Mouse (Mus musculus): ENCODE measurements at regions not wholly inside any gene's neighbourhood (a gene's known extent, or its start where the extent isn't known, plus 50 kb on each side); places are given as distances from the start of the nearest gene placed in this dataset.

DNA sequence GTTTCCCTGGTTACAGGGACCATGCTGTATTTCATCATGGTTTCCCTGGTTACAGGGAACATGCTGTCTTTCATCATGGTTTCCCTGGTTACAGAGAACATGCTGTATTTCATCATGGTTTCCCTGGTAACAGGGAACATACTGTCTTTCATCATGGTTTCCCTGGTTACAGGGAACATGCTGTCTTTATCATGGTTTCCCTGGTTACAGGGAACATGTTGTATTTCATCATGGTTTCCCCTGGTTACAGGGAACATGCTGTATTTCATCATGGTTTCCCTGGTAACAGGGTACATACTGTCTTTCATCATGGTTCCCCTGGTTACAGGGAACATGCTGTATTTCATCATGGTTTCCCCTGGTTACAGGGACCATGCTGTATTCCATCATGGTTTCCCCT lies 1579.5 kb downstream of the 4930444P10Rik start:
- no peaks in the 10 kb centered on the region for H3K9me3 ChIP-seq (replicated peaks; ENCODE audit: control insufficient read depth, low read length)
- H3K4me2 ChIP-seq (ENCODE audit: low read length), result no peak overlapping the region
- ATAC-seq, result no peak
- no peaks in the 10 kb centered on the region for H3K36me3 ChIP-seq (ENCODE audit: control insufficient read depth, insufficient read depth, low read length)
- no peak overlapping the region for H3K4me3 ChIP-seq (ENCODE audit: low read depth, low read length)
- H3K27me3 ChIP-seq (replicated peaks; ENCODE audit: control insufficient read depth, insufficient read depth, low read length), result peaks cover 4% of the 10 kb centered on the region; the same call in 1 of the 2 replicates
- DNase-seq (ENCODE audit: low spot score), result peak; percentile 69
- H3K9ac ChIP-seq (ENCODE audit: low read length), result no peak overlapping the region
- no peaks in the 10 kb centered on the region for H3K4me1 ChIP-seq (ENCODE audit: control insufficient read depth, insufficient read depth, low read length)
- no peak overlapping the region for H3K27ac ChIP-seq (ENCODE audit: low read depth, low read length)

DNA sequence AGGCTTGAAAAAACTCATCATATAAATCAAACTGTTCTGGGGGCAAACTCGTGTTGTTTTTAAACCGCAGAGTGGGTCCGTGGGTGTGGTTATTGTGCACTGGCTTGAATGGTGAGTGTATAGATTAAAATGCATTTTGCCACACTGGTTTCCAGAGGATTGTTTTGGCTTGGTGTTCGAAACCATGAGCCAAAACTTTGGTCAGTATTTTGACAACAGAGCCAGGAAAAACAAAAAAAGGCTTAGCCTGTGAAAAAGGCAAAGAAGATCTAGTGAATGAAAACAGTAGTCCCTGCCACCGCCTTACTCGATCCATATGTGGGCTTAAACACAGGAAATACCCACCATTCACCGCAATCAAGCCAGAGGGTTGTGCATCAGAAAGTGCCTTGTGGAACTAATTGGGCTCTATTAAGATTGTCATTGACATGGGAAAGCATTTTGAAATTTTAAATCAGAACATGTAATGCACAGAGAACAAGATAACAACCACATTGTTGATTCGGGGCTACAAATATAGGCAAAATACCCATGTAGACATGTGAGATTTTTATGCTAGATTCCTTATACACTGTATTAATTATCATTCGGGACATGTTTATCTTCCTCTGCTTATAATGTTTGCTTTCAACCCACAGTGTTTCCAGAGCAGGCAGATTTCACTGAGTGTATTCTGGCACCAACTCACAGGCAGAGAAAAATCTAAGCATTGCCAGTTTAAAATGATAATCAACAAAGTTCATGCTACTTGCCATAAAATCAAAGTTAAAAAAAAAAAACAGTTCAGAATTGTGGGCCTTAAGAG lies 1580.4 kb downstream of the 4930444P10Rik start:
- no peaks in the 10 kb centered on the region for H3K36me3 ChIP-seq (ENCODE audit: control insufficient read depth, insufficient read depth, low read length)
- ATAC-seq (no peak), DNase-seq (ENCODE audit: low spot score) (peak; percentile 16)
- no peak overlapping the region for H3K4me2 ChIP-seq (ENCODE audit: low read length)
- H3K9ac ChIP-seq (ENCODE audit: low read length), result no peak overlapping the region
- H3K9me3 ChIP-seq (replicated peaks; ENCODE audit: control insufficient read depth, low read length), result no peaks in the 10 kb centered on the region
- no peak overlapping the region for H3K4me3 ChIP-seq (ENCODE audit: low read depth, low read length)
- peaks cover 10% of the 10 kb centered on the region for H3K27me3 ChIP-seq (replicated peaks; ENCODE audit: control insufficient read depth, insufficient read depth, low read length)
- 45% methylated on average over 9 of the region's 9 CpGs for WGBS
- no peaks in the 10 kb centered on the region for H3K4me1 ChIP-seq (ENCODE audit: control insufficient read depth, insufficient read depth, low read length)
- H3K27ac ChIP-seq (ENCODE audit: low read depth, low read length), result no peak overlapping the region

DNA sequence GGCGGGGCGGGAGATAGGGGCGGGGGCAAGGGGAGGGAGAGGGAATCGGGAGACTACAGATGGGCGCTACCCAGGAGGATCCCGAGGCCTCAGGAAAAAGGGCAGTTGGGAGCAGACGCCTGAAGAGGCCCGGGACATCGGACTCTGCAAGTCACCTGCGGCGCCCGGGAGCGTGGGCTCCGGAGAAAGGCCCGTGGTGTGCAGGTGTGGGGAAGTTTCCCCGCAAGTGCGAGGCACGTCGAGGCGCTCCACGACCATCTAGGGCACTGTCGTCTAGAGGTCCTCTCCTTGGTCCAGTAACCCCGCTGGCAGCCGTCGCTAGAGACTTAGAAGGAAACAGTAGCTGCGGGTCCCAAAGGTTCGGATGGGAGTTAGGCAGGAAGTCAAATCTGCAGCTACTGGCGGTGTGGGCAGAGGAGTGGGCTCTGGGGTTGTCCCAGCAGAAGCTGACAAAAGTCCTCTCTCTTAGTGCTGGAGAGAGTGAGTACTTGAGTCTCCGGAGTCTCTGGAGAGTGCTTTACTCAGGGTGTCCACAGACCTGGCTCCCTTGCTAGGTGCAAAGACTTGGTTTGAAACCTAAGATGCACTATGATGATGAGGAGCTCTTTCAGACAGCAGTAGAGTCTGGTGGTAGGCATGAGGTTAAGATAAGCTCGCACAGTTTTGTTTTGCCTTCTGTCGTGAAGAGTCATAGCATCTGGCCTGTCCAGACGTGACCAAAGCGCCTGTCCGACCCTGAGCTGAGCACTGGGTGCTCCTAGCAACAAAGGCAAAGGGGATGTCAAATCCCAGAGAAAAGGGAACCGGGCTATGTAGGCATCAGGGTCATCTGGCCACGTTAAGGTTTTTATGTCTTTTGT lies 1586.1 kb downstream of the 4930444P10Rik start:
- Histone ChIP-seq H3K27ac (ENCODE audit: low read depth, low read length) (no peak overlapping the region), H3K4me3 (ENCODE audit: low read depth, low read length) (peak overlapping the region; percentile 33), H3K36me3 (ENCODE audit: control insufficient read depth, insufficient read depth, low read length) (no peaks in the 10 kb centered on the region), H3K4me2 (ENCODE audit: low read length) (peak overlapping the region; percentile 70), H3K27me3 (replicated peaks; ENCODE audit: control insufficient read depth, insufficient read depth, low read length) (peaks cover 34% of the 10 kb centered on the region), H3K9me3 (replicated peaks; ENCODE audit: control insufficient read depth, low read length) (no peaks in the 10 kb centered on the region), H3K9ac (ENCODE audit: low read length) (peak overlapping the region; percentile 51), H3K4me1 (ENCODE audit: control insufficient read depth, insufficient read depth, low read length) (no peaks in the 10 kb centered on the region; the same call in 1 of the 2 replicates)
- ATAC-seq, result peak; percentile 35; the same call in 1 of the 2 replicates
- DNase-seq (ENCODE audit: low spot score), result no peak
- 9% methylated on average over 32 of the region's 36 CpGs for WGBS

DNA sequence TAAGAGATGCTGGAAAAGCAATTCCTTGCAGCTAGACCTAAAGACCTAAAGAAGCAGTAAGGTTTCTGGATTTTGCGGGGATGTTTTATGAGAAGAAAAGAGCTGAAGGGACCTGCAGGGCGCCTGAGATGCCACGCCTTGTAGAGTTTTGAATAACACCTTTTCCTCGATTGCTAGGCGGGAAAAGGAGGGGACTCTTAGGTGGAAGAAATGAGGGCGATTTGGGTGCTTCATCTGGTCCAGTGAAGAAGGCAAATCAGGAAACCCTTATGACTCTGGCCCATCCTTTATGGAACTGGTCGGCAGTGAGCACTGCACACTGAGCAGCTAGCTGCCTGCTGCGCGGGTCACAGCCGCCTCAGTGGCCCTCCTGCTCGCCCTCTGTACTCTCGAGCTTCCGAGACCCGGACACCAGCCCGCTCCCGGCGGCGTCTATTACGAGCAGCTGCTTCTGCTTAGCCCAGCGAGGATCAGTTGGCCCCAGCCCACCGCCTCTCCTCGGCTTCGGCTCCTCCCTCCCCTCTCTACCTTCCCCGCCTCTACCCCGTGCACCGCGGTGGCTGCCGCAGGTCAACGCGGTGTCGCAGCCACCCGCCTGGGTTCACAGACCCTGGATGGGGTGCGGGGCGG lies 1586.8 kb downstream of the 4930444P10Rik start:
- Histone ChIP-seq H3K4me2 (ENCODE audit: low read length) (peak overlapping the region; percentile 70), H3K27me3 (replicated peaks; ENCODE audit: control insufficient read depth, insufficient read depth, low read length) (peaks cover 34% of the 10 kb centered on the region), H3K9me3 (replicated peaks; ENCODE audit: control insufficient read depth, low read length) (no peaks in the 10 kb centered on the region), H3K36me3 (ENCODE audit: control insufficient read depth, insufficient read depth, low read length) (no peaks in the 10 kb centered on the region), H3K4me3 (ENCODE audit: low read depth, low read length) (peak overlapping the region; percentile 33), H3K4me1 (ENCODE audit: control insufficient read depth, insufficient read depth, low read length) (no peaks in the 10 kb centered on the region; the same call in 1 of the 2 replicates), H3K9ac (ENCODE audit: low read length) (peak overlapping the region; percentile 51), H3K27ac (ENCODE audit: low read depth, low read length) (no peak overlapping the region)
- ATAC-seq (peak; percentile 92), DNase-seq (ENCODE audit: low spot score) (peak; percentile 69)
- whole genome bisulfite sequencing, result 1% methylated on average over 27 of the region's 34 CpGs

DNA sequence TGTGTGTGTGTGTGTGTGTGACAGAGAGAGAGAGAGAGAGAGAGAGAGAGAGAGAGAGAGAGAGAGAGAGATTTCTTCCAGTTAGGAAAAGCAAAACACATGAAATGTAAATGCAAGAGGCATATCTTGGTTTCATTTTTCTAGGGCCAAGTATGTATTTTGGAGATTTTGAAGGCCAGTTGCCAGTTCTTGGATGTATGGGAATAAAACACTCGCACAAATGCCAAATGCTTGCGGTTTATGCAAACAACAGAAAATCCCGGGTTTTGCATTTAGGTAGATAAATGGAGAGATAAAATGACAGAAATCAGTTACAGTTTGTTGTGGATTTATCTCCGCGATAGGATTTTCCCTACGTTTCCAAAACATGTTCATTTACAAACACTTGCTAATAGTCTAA lies 1587.4 kb downstream of the 4930444P10Rik start:
- Histone ChIP-seq H3K4me1 (ENCODE audit: control insufficient read depth, insufficient read depth, low read length) (no peaks in the 10 kb centered on the region; the same call in 1 of the 2 replicates), H3K9me3 (replicated peaks; ENCODE audit: control insufficient read depth, low read length) (no peaks in the 10 kb centered on the region), H3K4me2 (ENCODE audit: low read length) (peak overlapping the region; percentile 70), H3K9ac (ENCODE audit: low read length) (no peak overlapping the region), H3K4me3 (ENCODE audit: low read depth, low read length) (no peak overlapping the region), H3K36me3 (ENCODE audit: control insufficient read depth, insufficient read depth, low read length) (no peaks in the 10 kb centered on the region), H3K27me3 (replicated peaks; ENCODE audit: control insufficient read depth, insufficient read depth, low read length) (peaks cover 34% of the 10 kb centered on the region), H3K27ac (ENCODE audit: low read depth, low read length) (no peak overlapping the region)
- WGBS, result 6% methylated on average over 6 of the region's 6 CpGs
- DNase-seq (ENCODE audit: low spot score), result no peak
- ATAC-seq, result no peak

DNA sequence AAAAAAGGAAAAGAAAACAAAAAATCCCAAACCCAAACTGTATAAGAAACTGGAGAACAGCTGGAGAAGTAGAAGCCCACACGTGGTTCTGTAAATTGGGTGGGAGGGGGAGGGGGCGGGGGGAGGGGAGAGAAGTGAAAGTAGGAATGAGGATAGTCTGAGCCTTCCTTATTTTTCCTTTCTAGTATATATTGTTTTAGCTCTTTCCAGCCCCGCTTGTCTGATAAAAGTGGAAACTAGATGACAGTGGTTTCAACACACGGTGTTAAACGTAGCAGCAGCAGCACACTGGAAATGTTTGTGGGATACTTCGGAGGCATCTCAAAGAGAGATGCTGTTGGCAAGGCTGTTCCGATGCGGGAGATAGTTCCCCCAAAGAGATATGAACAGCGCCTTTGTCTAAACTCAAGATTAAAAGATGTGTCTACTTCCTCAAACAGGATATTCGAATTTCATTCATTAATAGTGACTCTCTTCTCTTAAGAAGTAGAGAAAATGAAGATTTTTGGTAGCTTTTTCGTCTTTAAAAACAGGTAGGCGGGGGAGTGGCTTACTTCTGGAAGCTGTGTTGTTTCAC lies 1588.3 kb downstream of the 4930444P10Rik start:
- DNase-seq (ENCODE audit: low spot score) (peak; percentile 39), ATAC-seq (no peak)
- no peaks in the 10 kb centered on the region; the same call in 1 of the 2 replicates for H3K4me1 ChIP-seq (ENCODE audit: control insufficient read depth, insufficient read depth, low read length)
- no peak overlapping the region for H3K4me3 ChIP-seq (ENCODE audit: low read depth, low read length)
- no peak overlapping the region for H3K9ac ChIP-seq (ENCODE audit: low read length)
- no peaks in the 10 kb centered on the region for H3K36me3 ChIP-seq (ENCODE audit: control insufficient read depth, insufficient read depth, low read length)
- H3K9me3 ChIP-seq (replicated peaks; ENCODE audit: control insufficient read depth, low read length), result no peaks in the 10 kb centered on the region
- H3K27me3 ChIP-seq (replicated peaks; ENCODE audit: control insufficient read depth, insufficient read depth, low read length), result peaks cover 34% of the 10 kb centered on the region
- WGBS, result 2% methylated on average over 12 of the region's 12 CpGs
- H3K27ac ChIP-seq (ENCODE audit: low read depth, low read length), result no peak overlapping the region
- peak overlapping the region; percentile 29 for H3K4me2 ChIP-seq (ENCODE audit: low read length)

DNA sequence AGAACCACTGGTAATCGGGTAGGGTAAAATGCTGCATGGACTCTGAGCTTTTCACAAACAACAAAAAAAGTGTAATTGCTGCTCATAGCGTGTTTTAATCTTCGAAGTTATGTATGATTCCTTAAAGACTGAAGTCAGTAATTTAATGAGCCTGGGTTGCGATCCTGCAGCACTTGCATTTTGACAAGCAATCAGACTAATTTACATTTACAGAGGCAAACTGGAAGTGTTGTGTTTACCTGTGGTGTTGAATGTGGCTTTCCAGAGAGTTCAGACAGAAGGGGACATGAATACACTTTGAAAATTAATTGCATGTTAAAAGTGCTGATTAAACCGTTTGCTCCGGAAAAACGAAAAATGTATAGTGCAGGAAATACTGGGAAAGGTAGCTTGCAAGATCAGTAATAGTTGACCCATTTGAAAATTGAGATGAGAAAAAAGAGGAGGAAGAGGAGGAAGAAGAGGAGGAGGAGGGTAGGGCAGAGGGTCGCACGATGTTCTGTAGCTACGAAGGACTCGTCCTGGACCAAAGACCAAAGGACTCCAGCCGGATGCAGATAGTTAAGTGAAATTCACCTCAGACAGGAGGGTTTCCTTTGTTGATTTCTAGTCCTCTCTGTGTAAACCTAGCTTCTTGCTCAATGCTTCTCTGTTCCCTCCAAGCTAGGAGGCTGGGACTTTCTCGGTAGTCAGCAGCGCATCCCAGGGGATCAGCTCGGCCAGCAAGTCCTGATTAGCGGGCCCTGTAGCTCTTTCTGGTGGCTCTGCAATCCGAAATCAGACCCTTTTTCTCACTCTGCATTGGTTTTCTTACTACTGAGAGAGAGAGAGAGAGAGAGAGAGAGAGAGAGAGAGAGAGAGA lies 1589.0 kb downstream of the 4930444P10Rik start:
- no peaks in the 10 kb centered on the region for H3K36me3 ChIP-seq (ENCODE audit: control insufficient read depth, insufficient read depth, low read length)
- H3K4me2 ChIP-seq (ENCODE audit: low read length), result 0 out of 2 replicates have a peak overlapping the region, but pooled peaks have one; percentile 29
- DNase-seq (ENCODE audit: low spot score) (peak; percentile 40), ATAC-seq (no peak)
- peaks cover 31% of the 10 kb centered on the region for H3K27me3 ChIP-seq (replicated peaks; ENCODE audit: control insufficient read depth, insufficient read depth, low read length)
- no peaks in the 10 kb centered on the region for H3K9me3 ChIP-seq (replicated peaks; ENCODE audit: control insufficient read depth, low read length)
- 5% methylated on average over 17 of the region's 17 CpGs for WGBS
- H3K4me3 ChIP-seq (ENCODE audit: low read depth, low read length), result no peak overlapping the region
- H3K27ac ChIP-seq (ENCODE audit: low read depth, low read length), result no peak overlapping the region
- H3K4me1 ChIP-seq (ENCODE audit: control insufficient read depth, insufficient read depth, low read length), result no peaks in the 10 kb centered on the region; the same call in 1 of the 2 replicates
- H3K9ac ChIP-seq (ENCODE audit: low read length), result no peak overlapping the region

All from forebrain, embryonic 14.5 days (tissue).